Mouse (Mus musculus): Measurements from ENCODE around the gene Mttp.

Gene Mttp

DNA sequence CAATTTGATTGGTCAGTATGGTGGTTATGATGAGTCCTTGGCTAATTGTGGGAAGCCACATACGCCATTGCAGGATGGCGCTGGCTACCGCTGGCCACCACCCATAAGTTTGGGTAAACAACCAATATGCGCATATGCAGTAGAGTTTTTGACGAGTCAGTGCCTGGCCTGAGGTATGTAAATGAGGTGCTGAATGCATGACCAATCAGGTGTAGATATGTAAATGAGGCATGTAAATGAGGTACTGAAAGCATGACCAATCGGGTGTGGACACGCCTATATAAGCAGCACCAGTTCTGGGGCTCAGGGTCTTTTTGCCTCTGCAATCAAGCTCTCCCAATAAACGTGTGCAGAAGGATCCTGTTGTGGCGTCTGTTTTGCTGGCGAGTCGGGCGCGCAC, 6.6 kb downstream of the Mttp start:
- in situ Hi-C loops (cut with MseI, MboI) = loop anchor here (25.0 kb wide), 1 partner anchor 351 kb away; no protein-coding TSS in a partner anchor

DNA sequence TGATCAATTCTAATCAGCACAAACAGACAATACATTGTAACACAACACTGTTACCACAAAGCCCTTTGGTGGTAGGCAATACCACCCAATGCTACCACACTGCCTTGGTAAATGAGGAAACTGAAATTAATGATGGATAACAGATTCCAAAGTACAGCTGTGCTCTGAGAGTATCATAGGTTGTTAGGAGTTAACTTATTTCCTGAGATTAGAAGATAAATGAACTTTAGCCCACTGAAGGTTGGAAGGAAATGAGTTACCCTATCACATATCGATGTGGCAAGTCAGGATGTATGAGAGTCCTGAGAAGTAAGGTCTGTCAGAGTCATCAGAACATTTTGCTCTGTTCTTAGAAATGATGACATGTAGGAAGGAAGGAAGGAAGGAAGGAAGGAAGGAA, 10.2 kb downstream of the Mttp start:
- in situ Hi-C loops (cut with MseI, MboI) = loop anchor here (25.0 kb wide), 1 partner anchor 347 kb away; no protein-coding TSS in a partner anchor

DNA sequence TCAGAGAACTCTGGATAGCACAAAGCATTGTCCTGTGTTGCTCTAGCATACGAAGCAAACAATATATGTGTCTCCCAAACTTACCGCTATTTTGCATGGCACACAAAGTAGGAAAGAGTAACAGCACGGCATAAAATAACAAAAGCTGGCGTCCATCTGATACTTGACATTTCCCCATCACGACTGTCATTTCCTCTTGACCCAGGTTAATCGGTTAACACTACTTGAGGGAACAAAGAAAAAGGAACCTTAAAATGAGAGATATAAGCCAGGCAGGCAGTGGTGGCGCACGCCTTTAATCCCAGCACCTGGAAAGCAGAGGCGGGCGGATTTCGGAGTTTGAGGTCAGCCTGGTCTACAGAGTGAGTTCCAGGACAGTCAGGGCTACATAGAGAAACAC, 10.9 kb downstream of the Mttp start:
- in situ Hi-C loops (cut with MseI, MboI) = loop anchor here (25.0 kb wide), 1 partner anchor 347 kb away; no protein-coding TSS in a partner anchor

GRCm38 (mm10) chr3:138133463-138133862, 11.3 kb downstream of the Mttp start:
- in situ Hi-C loops (cut with MseI, MboI) = loop anchor here (25.0 kb wide), 1 partner anchor 346 kb away; no protein-coding TSS in a partner anchor

DNA sequence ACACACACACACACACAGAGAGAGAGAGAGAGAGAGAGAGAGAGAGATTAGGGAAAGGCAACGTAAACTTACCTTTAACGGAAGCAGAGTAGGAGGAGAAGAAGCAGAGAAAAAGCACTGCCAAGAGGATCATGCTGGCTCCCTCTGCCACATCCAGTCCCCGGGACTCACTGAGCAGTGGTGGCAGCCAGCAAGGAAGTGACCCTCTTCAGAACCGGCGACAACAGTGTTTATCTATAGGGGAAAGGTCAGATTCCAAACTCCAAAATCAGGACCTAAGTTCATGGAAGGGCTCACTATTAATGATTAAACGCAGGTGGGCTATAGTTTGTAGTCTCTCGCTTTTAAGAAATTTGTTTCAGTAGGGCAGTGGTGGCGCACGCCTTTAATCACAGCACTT, 13.6 kb downstream of the Mttp start:
- in situ Hi-C loops (cut with MseI, MboI) = loop anchor here (25.0 kb wide), 1 partner anchor 344 kb away; no protein-coding TSS in a partner anchor

- in situ Hi-C loops (cut with MseI, MboI) = loop anchor here (25.0 kb wide), 1 partner anchor 343 kb away; no protein-coding TSS in a partner anchor
Observed at GRCm38 (mm10) chr3:138130692-138131091, 14.1 kb downstream of the Mttp start.

DNA sequence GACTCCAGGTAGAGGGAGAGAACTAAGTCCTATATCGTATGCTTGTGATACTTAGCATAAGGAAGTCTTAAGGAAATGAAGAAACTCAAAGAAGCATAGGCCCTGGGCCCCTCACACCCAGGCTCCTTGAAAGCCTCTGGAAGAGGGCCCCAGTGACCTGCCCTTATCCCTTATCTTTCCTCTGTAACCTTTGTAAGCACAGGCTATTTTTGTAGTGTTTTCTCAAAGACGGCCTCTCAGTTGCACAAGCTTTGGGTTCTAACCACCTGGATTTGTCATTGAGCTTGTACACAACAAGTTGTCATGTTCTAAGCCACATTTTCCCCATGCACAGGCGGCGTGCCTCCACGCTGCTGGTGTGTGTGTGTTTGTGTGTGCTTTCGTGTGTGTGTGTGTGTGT, 15.7 kb downstream of the Mttp start:
- in situ Hi-C loops (cut with MseI, MboI) = loop anchor here (25.0 kb wide), 1 partner anchor 342 kb away; no protein-coding TSS in a partner anchor

DNA sequence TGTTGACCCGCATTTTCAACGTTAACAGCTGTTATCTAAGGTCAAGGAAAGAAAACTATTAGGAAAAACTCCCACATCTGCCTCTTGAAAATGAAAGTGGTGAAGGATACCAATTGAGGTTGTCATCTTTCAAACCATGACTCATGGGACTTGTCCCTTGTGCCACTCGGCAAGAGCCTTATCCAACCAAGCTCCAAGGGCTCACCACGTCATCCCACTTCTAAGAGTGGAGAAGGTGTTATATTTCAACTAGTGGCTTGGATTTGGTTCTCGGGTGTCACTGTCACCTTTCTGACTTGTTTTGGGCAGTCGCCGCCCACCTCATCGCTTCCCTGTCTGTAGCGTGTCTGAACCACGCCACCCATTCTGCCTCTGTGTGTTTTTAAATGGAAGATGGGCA, 20.9 kb downstream of the Mttp start:
- in situ Hi-C loops (cut with MseI, MboI) = no loop called here

DNA sequence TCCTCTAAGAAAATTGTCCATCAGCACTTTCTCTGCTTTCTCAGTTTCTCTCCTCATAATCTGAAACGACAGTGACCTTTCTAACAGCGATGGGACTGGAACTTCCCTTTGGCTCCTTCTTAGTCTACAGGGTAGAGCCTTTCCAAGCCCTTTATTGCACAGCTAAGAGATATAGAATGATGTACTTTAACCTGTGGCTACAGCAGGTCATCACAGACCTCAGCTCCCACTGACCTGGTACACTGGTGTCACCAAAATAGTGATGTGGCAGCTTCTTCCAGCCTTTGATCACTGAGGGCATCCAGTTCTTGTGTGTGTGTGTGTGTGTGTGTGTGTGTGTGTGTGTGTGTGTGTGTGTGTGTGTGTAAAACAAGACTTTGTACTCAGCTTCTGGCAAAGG, 23.3 kb downstream of the Mttp start:
- in situ Hi-C loops (cut with MseI, MboI) = no loop called here

DNA sequence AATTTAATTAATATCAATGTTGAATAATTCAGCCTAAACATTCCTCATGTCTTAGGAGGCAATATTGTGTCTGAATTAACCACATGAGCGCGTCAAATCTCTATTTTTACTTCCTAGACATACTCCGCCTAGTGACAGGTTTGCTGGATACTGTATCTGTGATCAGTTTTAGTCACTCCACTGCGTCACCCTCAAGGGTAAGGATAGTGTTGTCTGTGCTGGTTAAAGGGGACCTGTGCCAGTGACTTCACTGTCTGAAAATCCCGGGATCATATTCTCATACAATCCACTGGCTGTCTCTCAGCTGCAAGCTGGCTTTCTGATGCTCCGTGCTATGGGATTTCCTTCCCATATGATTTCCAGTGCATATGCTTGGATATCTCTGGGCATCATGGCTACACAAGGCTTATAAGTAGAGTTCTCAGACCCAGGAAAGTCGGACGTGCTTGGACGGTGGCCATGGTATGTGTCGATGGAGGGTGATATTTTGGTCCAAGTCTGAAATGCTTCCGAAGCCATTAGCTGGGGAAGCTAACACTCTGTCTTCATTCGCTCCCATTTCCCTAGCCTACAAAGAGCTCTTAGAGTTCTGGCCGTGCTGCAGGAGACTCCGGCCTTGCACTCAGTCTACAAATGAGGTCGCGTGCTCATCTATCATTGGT, 25.2 kb downstream of the Mttp start:
- in situ Hi-C loops (cut with MseI, MboI) = no loop called here

DNA sequence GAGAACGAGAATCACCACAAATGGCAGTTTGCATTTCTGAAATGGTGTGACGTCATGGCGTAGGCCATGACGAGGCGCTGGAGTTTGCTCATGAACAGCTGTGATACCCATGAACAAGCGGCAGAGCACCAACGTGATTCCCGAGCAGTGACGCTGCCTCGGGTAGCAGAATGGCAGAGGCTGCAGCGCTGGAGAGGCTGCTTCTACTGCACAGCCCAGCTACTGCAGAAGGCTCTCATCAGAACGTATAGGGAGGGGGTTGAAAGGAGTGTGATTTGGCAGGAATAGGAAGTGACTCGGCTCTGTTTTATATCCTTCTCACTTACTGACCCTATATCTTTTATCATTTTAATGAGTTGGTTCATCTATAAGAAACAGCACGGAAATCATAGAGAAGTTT, 25.9 kb downstream of the Mttp start:
- in situ Hi-C loops (cut with MseI, MboI) = no loop called here

DNA sequence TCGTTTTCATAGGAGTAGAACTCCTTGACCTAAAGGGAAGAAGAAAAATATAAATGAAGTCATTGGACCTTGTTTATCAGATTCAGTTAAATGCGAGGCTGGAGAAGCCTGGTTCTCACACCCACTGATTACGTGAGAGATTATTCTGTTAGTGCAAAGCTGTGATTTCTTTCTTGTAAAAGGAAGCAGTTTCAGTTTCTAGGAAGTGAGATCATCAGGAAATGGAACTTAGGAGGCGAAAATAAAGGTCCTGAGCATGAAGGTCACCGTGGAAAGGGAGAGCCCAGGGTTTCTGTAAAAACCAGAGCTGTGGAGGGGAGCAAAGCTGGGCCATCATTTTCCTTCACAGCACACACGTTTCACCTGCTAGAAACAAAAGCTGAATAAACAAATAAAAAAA, 26.4 kb downstream of the Mttp start:
- in situ Hi-C loops (cut with MseI, MboI) = no loop called here

GRCm38 (mm10) chr3:138116871-138117270, 27.9 kb downstream of the Mttp start:
- in situ Hi-C loops (cut with MseI, MboI) = no loop called here

- in situ Hi-C loops (cut with MseI, MboI) = no loop called here
Observed at GRCm38 (mm10) chr3:138114106-138114505, 30.7 kb downstream of the Mttp start.

DNA sequence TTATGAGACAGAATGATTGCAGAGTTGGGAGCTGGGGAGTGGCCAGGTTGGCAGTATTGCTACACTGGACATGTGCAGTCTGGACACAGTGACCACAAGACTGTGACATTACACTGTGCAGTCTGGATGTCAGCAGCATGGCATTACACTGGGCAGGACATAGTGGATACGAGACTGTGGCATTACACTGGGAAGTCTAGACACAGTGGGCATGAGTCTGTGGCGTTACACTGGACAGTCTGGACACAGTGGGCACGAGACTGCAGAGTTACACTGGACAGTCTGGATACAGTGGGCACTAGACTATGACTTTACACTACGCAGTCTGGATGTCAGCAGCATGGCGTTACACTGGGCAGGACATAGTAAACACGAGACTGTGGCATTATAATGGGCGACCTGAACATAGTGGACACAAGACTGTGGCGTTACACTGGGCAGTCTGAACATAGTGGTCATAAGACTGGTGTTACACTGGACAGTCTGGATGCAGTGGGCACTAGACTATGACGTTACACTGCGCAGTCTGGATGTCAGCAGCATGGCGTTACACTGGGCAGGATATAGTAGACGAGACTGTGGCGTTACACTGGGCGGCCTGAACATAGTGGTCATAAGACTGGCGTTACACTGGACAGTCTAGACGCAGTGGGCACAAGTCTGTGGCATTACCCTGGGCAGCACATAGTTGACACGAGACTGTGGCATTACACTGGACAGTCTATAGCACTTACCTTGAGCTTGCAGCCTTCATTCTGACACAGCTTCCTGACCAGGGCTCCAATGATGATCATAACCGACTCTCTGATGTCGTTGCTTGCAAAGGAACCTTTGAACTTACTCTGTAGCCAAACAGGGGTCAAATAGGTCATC, 33.6 kb downstream of the Mttp start:
- in situ Hi-C loops (cut with MseI, MboI) = no loop called here

GRCm38 (mm10) chr3:138106887-138107286, 37.9 kb downstream of the Mttp start:
- in situ Hi-C loops (cut with MseI, MboI) = no loop called here

GRCm38 (mm10) chr3:138105056-138105455, 39.7 kb downstream of the Mttp start:
- in situ Hi-C loops (cut with MseI, MboI) = no loop called here

- in situ Hi-C loops (cut with MseI, MboI) = no loop called here
Observed at GRCm38 (mm10) chr3:138103690-138104089, 41.1 kb downstream of the Mttp start.

GRCm38 (mm10) chr3:138101936-138102335, 42.8 kb downstream of the Mttp start:
- in situ Hi-C loops (cut with MseI, MboI) = no loop called here

DNA sequence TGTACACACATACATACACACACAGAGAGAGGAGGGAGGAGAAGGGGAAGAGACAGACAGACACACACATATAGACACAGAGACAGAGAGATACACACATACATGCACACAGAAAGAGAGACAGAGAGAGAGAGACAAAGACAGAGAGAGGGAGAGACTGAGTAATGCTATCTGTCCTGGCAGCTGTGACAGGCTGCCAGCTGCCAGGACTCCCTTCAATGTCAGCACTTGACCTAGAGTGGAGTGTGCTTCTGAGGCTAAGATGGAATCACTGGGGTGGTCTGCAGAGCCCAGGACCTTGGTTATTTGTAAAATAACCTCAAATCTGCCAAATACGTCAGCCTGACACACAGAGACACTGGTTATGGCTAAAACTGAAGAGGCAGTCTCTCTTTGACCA, 47.0 kb downstream of the Mttp start:
- in situ Hi-C loops (cut with MseI, MboI) = no loop called here

DNA sequence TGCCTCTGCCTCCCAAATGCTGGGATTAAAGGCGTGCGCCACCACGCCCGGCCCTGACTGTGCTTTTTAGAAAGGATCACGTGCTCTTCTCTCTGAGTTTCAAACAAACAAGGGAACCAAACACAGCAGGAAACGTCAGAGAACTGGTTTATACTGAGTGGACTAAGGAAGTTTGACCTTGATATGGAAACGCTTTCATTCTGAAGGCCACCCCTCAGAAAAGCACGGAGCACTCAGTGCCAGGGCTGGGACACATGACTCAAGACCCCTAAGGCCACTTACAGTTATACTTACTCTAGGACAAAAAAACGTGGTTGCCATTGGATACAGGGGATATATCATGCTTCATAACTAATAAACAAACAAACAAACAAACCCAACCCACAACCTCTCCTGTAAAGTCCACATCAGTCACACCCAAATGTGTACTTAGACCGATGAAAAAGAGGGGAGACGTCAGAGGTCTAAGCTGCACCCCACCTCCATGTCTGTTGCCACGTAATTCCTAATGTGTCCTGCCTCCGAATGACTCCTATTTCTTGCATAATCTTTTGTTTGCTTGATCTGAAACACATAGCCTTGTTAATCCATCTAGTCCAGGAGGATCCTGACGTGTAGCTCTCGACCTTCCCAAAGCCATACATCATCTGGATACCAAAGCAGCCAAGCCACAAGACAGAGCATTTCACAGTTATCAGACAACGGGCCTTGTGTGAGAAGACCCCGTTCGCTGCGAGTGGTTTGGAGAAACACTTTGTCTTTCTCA, 48.3 kb downstream of the Mttp start:
- in situ Hi-C loops (cut with MseI, MboI) = no loop called here

DNA sequence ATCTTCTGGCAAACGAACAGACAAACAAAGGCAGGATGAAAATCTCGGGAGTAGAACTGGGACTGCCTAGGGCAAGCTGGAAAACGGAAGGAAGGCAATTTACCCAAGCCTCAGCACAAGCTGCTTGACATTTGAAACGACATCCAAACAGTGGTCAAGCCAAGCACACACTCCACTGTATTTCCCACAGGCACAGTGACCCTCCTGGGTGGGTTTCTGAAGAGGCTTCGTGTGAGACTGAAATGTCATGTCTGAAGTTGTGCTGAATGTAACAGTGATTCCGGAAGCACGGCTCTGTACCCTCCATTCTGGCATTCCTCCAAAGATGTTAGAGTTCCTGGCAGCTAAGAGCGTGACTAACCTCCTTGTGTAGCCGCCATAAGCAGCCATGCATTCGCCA, 49.0 kb downstream of the Mttp start:
- in situ Hi-C loops (cut with MseI, MboI) = no loop called here

Measured in mouse trophoblast stem cell (cell line).